Comparison of ENCODE assay signal across 13 mouse cellular contexts in genomic region chr6:33992213-33993034, GRCm38 (mm10). TPM values are rescaled to one million over a fixed set of nuclear protein-coding genes. Genes with fewer than 3 reads are reported as not detected.
A peak's percentile ranks its signal among the peaks of the same experiment; 100 is the strongest.
DNase-seq lines count a peak whose midpoint lies in the region; ATAC-seq and TF ChIP-seq lines count a peak whose summit lies in the region.
"Had no signal": no experiment of that assay in that cellular context is flagged by ENCODE, and none has a peak within 500 bp of the region (broad histone marks: within the 10 kb centered on the region; RNA-seq: fewer than 3 reads in every experiment).

No protein-coding gene starts in this region.

- H3K4me2 ChIP-seq in forebrain, embryonic 13.5 days: peak overlapping the region; percentile 36
- H3K4me2 ChIP-seq in limb, embryonic 14.5 days (replicated peaks; ENCODE audit: low read depth, low read length, severe bottlenecking): peak overlapping the region; percentile 15; the same call in 1 of the 2 replicates
- peak overlapping the region; percentile 12 for H3K4me2 ChIP-seq in neural tube, embryonic 14.5 days (ENCODE audit: low read depth, low read length)
- H3K4me2 ChIP-seq in intestine, embryonic 15.5 days (replicated peaks): no peak overlapping the region
- H3K4me2 ChIP-seq: heart, embryonic 13.5 days; liver, embryonic 11.5 days had no signal

- intact Hi-C loops in left cerebral cortex, postnatal 4 days (cut with DNase I): no loop called here

- H3K36me3 ChIP-seq in forebrain, embryonic 13.5 days (ENCODE audit: poor library complexity, severe bottlenecking): no peaks in the 10 kb centered on the region
- no peaks in the 10 kb centered on the region for H3K36me3 ChIP-seq in limb, embryonic 14.5 days (ENCODE audit: control insufficient read depth, insufficient read depth, low read length)
- no peaks in the 10 kb centered on the region for H3K36me3 ChIP-seq in neural tube, embryonic 14.5 days (ENCODE audit: control insufficient read depth, insufficient read depth, low read length)
- no peaks in the 10 kb centered on the region for H3K36me3 ChIP-seq in intestine, embryonic 15.5 days
- H3K36me3 ChIP-seq: heart, embryonic 13.5 days had no signal

- H3K9me3 ChIP-seq in forebrain, embryonic 13.5 days (replicated peaks): no peaks in the 10 kb centered on the region
- no peaks in the 10 kb centered on the region for H3K9me3 ChIP-seq in limb, embryonic 14.5 days (ENCODE audit: control insufficient read depth, low read length)
- H3K9me3 ChIP-seq in neural tube, embryonic 14.5 days (ENCODE audit: control insufficient read depth, low read length): no peaks in the 10 kb centered on the region
- H3K9me3 ChIP-seq in intestine, embryonic 15.5 days: no peaks in the 10 kb centered on the region
- H3K9me3 ChIP-seq: heart, embryonic 13.5 days had no signal

- ATAC-seq in forebrain, embryonic 13.5 days: peak; percentile 86
- ATAC-seq in limb, embryonic 14.5 days (ENCODE audit: low FRiP score, low read depth): no peak
- ATAC-seq in neural tube, embryonic 14.5 days (ENCODE audit: low read depth): peak; percentile 83
- ATAC-seq in intestine, embryonic 15.5 days: no peak
- ATAC-seq: intestine, embryonic 16.5 days had no signal

- no peak overlapping the region for H3K4me3 ChIP-seq in forebrain, embryonic 13.5 days
- no peak overlapping the region for H3K4me3 ChIP-seq in limb, embryonic 14.5 days (replicated peaks; ENCODE audit: low read length)
- no peak overlapping the region for H3K4me3 ChIP-seq in neural tube, embryonic 14.5 days (ENCODE audit: low read depth, low read length)
- no peak overlapping the region for H3K4me3 ChIP-seq in intestine, embryonic 15.5 days (replicated peaks)
- H3K4me3 ChIP-seq: heart, embryonic 13.5 days had no signal

- DNase-seq in left cerebral cortex, postnatal 4 days: peak; percentile 21
- DNase-seq in left cerebral cortex, adult 9 months (ENCODE audit: low spot score in 2 of 2): no peak
- no peak for DNase-seq in limb, embryonic 14.5 days (ENCODE audit: low spot score)
- DNase-seq in gastrocnemius, postnatal 10 days: no peak
- no peak for DNase-seq in kidney, postnatal 4 days
- DNase-seq: cerebellum, adult 9-10 months; lung, postnatal 4 days had no signal

- H3K27me3 ChIP-seq in forebrain, embryonic 13.5 days: no peaks in the 10 kb centered on the region
- H3K27me3 ChIP-seq in limb, embryonic 14.5 days (ENCODE audit: control insufficient read depth, insufficient read depth, low read length): no peaks in the 10 kb centered on the region
- no peaks in the 10 kb centered on the region for H3K27me3 ChIP-seq in neural tube, embryonic 14.5 days (ENCODE audit: control insufficient read depth, insufficient read depth, low read length)
- H3K27me3 ChIP-seq in intestine, embryonic 15.5 days (replicated peaks): no peaks in the 10 kb centered on the region
- H3K27me3 ChIP-seq: heart, embryonic 13.5 days had no signal

- peaks cover 11% of the 10 kb centered on the region for H3K4me1 ChIP-seq in forebrain, embryonic 13.5 days
- no peaks in the 10 kb centered on the region for H3K4me1 ChIP-seq in limb, embryonic 14.5 days (ENCODE audit: control insufficient read depth, insufficient read depth, low read length)
- H3K4me1 ChIP-seq in neural tube, embryonic 14.5 days (ENCODE audit: control insufficient read depth, insufficient read depth, low read length): 0 out of 2 replicates have a peak, but pooled peaks cover 3% of the 10 kb centered on the region
- no peaks in the 10 kb centered on the region for H3K4me1 ChIP-seq in intestine, embryonic 15.5 days (replicated peaks)
- H3K4me1 ChIP-seq: heart, embryonic 13.5 days had no signal

- WGBS in forebrain, embryonic 13.5 days: 20% methylated on average over 24 of the region's 24 CpGs
- WGBS in limb, embryonic 14.5 days: 39% methylated on average over 23 of the region's 24 CpGs
- WGBS in neural tube, embryonic 14.5 days: 27% methylated on average over 24 of the region's 24 CpGs
- WGBS in intestine, embryonic 15.5 days: 56% methylated on average over 24 of the region's 24 CpGs

- H3K27ac ChIP-seq in forebrain, embryonic 13.5 days: peak overlapping the region; percentile 65
- no peak overlapping the region for H3K27ac ChIP-seq in limb, embryonic 14.5 days (replicated peaks; ENCODE audit: low read depth, low read length)
- peak overlapping the region; percentile 45; the same call in 1 of the 2 replicates for H3K27ac ChIP-seq in neural tube, embryonic 14.5 days (ENCODE audit: low read depth, low read length)
- no peak overlapping the region for H3K27ac ChIP-seq in intestine, embryonic 15.5 days
- H3K27ac ChIP-seq: heart, embryonic 13.5 days had no signal

- no peak overlapping the region for H3K9ac ChIP-seq in forebrain, embryonic 13.5 days
- H3K9ac ChIP-seq in limb, embryonic 14.5 days (ENCODE audit: low read depth, low read length, severe bottlenecking): no peak overlapping the region
- H3K9ac ChIP-seq in neural tube, embryonic 14.5 days (replicated peaks; ENCODE audit: low read depth, low read length): no peak overlapping the region
- H3K9ac ChIP-seq in intestine, embryonic 15.5 days: no peak overlapping the region
- H3K9ac ChIP-seq: heart, embryonic 13.5 days had no signal

- no peak for TF ChIP-seq POLR2A in limb, embryonic 14.5 days (IDR thresholded peaks at IDR 0.05; ENCODE audit: borderline replicate concordance, extremely low read depth, insufficient read depth, insufficient read length)

RNA-seq across cellular contexts. Expression of gene Lrguk, which starts 36.8 kb away (rescaled TPM):
- 1 to 10 TPM; 2.2 to 2.5 TPM for total RNA-seq in left cerebral cortex, postnatal 4 days (2021)
- polyA plus RNA-seq in forebrain, embryonic 13.5 days (2015; fragmentation: Nextera tagmentation; extraction: Ambion mirVana): 0.56 and 0.94 TPM in 2 replicates
- polyA plus RNA-seq in limb, embryonic 14.5 days (2012; rRNA removed): 0.29 and 0.35 TPM in 2 replicates
- polyA plus RNA-seq in limb, embryonic 14.5 days (2014; fragmentation: Nextera tagmentation; extraction: Ambion mirVana): 0.17 and 0.43 TPM in 2 replicates
- 1.3 and 2.9 TPM in 2 replicates for polyA plus RNA-seq in neural tube, embryonic 14.5 days (2014; fragmentation: Nextera tagmentation; extraction: Ambion mirVana)
- total RNA-seq in gastrocnemius, postnatal 10 days (2021): under 1 TPM; 0.14 to 0.16 TPM
- polyA plus RNA-seq in intestine, embryonic 15.5 days (2015; fragmentation: Nextera tagmentation; extraction: Ambion mirVana): 0.36 and 0.52 TPM in 2 replicates

Comparison
In these comparisons a context has a peak if more than half of its experiments do, and no peak if none do; other contexts are left out.
1. ATAC-seq: peak in forebrain, embryonic 13.5 days (single experiment) and neural tube, embryonic 14.5 days (single experiment); none in limb, embryonic 14.5 days (single experiment) and intestine, embryonic 15.5 days (single experiment).
2. H3K27ac ChIP-seq: peak in forebrain, embryonic 13.5 days (single experiment) and neural tube, embryonic 14.5 days (single experiment); none in limb, embryonic 14.5 days (single experiment) and intestine, embryonic 15.5 days (single experiment).